Mouse (Mus musculus) bone marrow, adult 2 months (tissue): ENCODE measurements around the gene Dcst1.

Experiments
- CTCF ChIP-seq: fragments of 200-500 bp; IDR thresholded peaks from 2 replicates; pipeline ENCODE4 v1.5.1; 2011; ENCODE audit warnings: low read length, control low read depth; ENCODE audit not compliant: control insufficient read depth, insufficient read depth
- POLR2A ChIP-seq: fragments of 200-500 bp; IDR thresholded peaks from 2 replicates; pipeline ENCODE4 v1.6.1; 2011; ENCODE audit warnings: low read depth, mild to moderate bottlenecking, control low read depth, low read length, borderline replicate concordance; ENCODE audit not compliant: control insufficient read depth

DNA sequence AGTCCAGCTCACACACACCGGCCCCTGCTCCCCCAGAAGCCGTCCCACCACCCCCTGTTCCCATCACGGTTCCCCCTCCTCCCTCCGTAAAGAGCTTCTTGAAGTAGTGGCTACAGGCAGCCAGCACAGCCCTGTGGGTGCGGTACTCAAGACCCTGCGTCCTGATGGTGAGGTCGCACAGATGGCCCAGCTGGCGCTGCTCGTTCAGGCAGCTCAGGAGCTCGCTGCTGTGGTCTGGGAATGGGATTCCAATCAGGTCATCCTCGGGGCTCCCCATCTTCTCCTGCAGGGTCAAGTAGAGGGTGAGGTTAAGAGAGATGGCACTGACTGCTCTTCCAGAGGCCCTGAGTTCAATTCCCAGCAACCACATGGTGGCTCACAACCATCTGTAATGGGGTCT, 16.2 kb upstream of the Dcst1 start:
- TF ChIP-seq CTCF (no peak), POLR2A (no peak)
